Mouse (Mus musculus) embryonic fibroblast, embryonic 13.5 days (primary cell): ENCODE results near the gene Fam204a.

Experiments
- CTCF ChIP-seq: IDR thresholded peaks from 2 replicates; pipeline ENCODE4 v1.5.1; 2011; ENCODE audit warnings: mild to moderate bottlenecking, control low read depth, low read length, moderate library complexity, borderline replicate concordance; ENCODE audit not compliant: insufficient read depth
- POLR2A ChIP-seq: IDR thresholded peaks from 2 replicates; pipeline ENCODE4 v1.6.1; 2011; ENCODE audit warnings: low read depth, mild to moderate bottlenecking, control low read depth, low read length, moderate library complexity

GRCm38 (mm10) chr19:60245250-60245649, 18.7 kb upstream of the Fam204a start:
- no peak for TF ChIP-seq CTCF
- TF ChIP-seq POLR2A, result no peak
